Mouse (Mus musculus) cortical plate, adult 2 months (tissue): ENCODE results near the gene Lrch3. TPM values are rescaled to one million over a fixed set of nuclear protein-coding genes. Genes with fewer than 3 reads are reported as not detected.
"Not testable (repeated sequence)": the region's sequence is repeated elsewhere in the genome, so short reads cannot be mapped to it uniquely, and the experiment has no call there.

ENCODE experiments used
- H3K27ac ChIP-seq: fragments of 200-500 bp; 2 replicates; pipeline ENCODE4 v1.5.1; 2012; ENCODE audit warnings: low read length, control low read depth, inconsistent platforms; ENCODE audit not compliant: insufficient read depth
- H3K4me1 ChIP-seq: fragments of 200-500 bp; 2 replicates; pipeline ENCODE4 v1.6.1; 2011; ENCODE audit warnings: low read length; ENCODE audit not compliant: control insufficient read depth, insufficient read depth
- H3K4me3 ChIP-seq: fragments of 200-500 bp; 2 replicates; pipeline ENCODE4 v1.5.1; 2011; ENCODE audit warnings: mild to moderate bottlenecking, low read length, control low read depth; ENCODE audit not compliant: insufficient read depth
- CTCF ChIP-seq: fragments of 200-500 bp; IDR thresholded peaks from 2 replicates; pipeline ENCODE4 v1.5.1; 2011; ENCODE audit warnings: mild to moderate bottlenecking, control low read depth, low read length; ENCODE audit not compliant: insufficient read depth; ENCODE audit errors: extremely low read depth
- POLR2A ChIP-seq: fragments of 200-500 bp; IDR thresholded peaks from 2 replicates; pipeline ENCODE4 v1.6.1; 2011; ENCODE audit warnings: mild to moderate bottlenecking, low read length, control low read depth; ENCODE audit not compliant: insufficient read depth; ENCODE audit errors: extremely low read depth
- polyA plus RNA-seq: library from polyadenylated mRNA; depleted of rRNA; stranded (reverse); fragments of >200 nt; gene quantifications from 2 replicates; pipeline ENCODE4 v1.2.3, GENCODE M21; 2012

Gene Lrch3
- polyA plus RNA-seq, 1 experiment = 31.7 TPM

DNA sequence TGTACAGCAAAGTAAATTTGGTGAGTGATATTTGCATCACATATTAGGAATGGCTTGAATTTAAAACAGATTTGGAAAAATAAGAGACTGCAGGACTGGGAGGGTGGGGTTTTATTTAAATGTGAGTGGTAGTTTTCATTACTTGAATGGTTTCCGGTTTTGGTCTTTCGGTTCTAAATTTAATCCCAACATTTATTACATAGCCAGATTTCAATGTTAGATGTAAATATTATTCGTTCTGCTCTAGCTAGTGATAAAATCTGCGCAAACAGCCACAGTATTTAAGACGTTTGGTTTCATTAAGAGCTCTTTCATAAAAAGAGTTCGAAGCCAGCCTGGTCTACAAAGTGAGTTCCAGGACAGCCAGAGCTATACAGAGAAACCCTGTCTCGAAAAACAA, 688 bp upstream of the Lrch3 start:
- TF ChIP-seq CTCF (no peak), POLR2A (no peak)
- Histone ChIP-seq H3K27ac (no peak overlapping the region), H3K4me1 (no peaks in the 10 kb centered on the region; the same call in 1 of the 2 replicates), H3K4me3 (no peak overlapping the region; the same call in 1 of the 2 replicates)

GRCm38 (mm10) chr16:32915292-32916068, 1.6 kb downstream of the Lrch3 start:
- H3K4me1 ChIP-seq = no peaks in the 10 kb centered on the region; the same call in 1 of the 2 replicates
- peak overlapping the region; percentile 95; the same call in 1 of the 2 replicates for H3K4me3 ChIP-seq
- TF ChIP-seq CTCF (no peak), POLR2A (no peak)
- no peak overlapping the region for H3K27ac ChIP-seq

GRCm38 (mm10) chr16:32926629-32927028, 12.7 kb downstream of the Lrch3 start:
- H3K27ac ChIP-seq, H3K4me3 ChIP-seq, H3K4me1 ChIP-seq: not testable (repeated sequence)

GRCm38 (mm10) chr16:32927044-32927443, 13.1 kb downstream of the Lrch3 start:
- TF ChIP-seq CTCF = no peak
- no peak for TF ChIP-seq POLR2A
- no peaks in the 10 kb centered on the region for H3K4me1 ChIP-seq

DNA sequence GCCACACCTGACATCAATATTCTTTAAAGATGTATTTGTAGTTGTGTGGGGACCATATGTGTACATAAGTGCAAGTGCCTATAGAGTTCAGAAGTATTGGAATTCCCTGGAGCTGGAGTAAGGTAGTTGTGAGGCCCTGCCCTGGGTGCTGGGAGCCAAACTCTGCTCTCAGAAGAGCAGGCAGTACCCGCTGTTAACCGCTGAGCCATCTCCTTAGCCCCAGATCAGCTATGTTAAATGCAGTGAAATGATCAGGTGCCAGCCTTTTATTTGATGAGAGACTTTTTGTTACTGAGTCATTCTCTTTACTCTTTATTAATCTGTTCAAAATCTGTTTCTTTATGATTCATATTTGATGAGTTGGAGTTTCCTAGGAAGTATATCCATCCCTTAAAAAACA, 16.0 kb downstream of the Lrch3 start:
- no peak overlapping the region for H3K27ac ChIP-seq
- TF ChIP-seq CTCF (no peak), POLR2A (no peak)
- peaks cover 4% of the 10 kb centered on the region; the same call in 1 of the 2 replicates for H3K4me1 ChIP-seq
- H3K4me3 ChIP-seq = no peak overlapping the region

More at GRCm38 (mm10) chr16:32927044-32927443, 13.1 kb downstream of the Lrch3 start:
- Histone ChIP-seq H3K27ac (no peak overlapping the region), H3K4me3 (no peak overlapping the region)

- Histone ChIP-seq H3K27ac (no peak overlapping the region), H3K4me3 (no peak overlapping the region), H3K4me1 (peaks cover 8% of the 10 kb centered on the region)
- TF ChIP-seq CTCF = no peak
- TF ChIP-seq POLR2A = no peak
These were observed 20.6 kb downstream of the Lrch3 start for GRCm38 (mm10) chr16:32934470-32934869.

GRCm38 (mm10) chr16:32935088-32935487, 21.2 kb downstream of the Lrch3 start:
- no peak for TF ChIP-seq POLR2A
- TF ChIP-seq CTCF = no peak
- H3K4me1 ChIP-seq = peaks cover 8% of the 10 kb centered on the region
- no peak overlapping the region; the same call in 1 of the 2 replicates for H3K27ac ChIP-seq
- H3K4me3 ChIP-seq = no peak overlapping the region

GRCm38 (mm10) chr16:32937358-32937757, 23.5 kb downstream of the Lrch3 start:
- Histone ChIP-seq H3K27ac (no peak overlapping the region), H3K4me3 (no peak overlapping the region), H3K4me1 (peaks cover 8% of the 10 kb centered on the region)
- no peak for TF ChIP-seq POLR2A
- no peak for TF ChIP-seq CTCF

DNA sequence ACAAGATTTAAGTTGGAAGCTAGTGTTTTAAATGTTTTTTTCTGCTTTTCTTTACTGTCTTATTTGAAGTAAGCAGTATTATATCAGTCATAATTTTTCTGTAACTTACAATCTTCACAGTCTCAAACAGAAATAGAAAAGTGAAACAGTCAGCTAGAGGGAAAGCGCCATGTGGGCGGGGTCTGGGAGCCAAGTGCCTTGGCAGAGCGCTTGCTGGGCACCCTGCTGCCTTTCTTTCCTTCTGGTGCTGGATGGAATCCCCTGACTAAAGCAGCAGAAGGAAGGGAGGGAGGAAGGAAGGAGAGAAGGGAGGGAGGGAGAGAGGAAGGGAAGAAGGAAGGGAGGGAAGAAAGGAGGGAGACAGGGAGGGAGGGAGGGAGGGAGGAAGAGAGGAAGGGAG, 25.4 kb downstream of the Lrch3 start:
- not testable (repeated sequence) for H3K4me3 ChIP-seq, H3K4me1 ChIP-seq, H3K27ac ChIP-seq

GRCm38 (mm10) chr16:32939716-32940115, 25.8 kb downstream of the Lrch3 start:
- not testable (repeated sequence) for H3K4me3 ChIP-seq, H3K4me1 ChIP-seq, H3K27ac ChIP-seq

DNA sequence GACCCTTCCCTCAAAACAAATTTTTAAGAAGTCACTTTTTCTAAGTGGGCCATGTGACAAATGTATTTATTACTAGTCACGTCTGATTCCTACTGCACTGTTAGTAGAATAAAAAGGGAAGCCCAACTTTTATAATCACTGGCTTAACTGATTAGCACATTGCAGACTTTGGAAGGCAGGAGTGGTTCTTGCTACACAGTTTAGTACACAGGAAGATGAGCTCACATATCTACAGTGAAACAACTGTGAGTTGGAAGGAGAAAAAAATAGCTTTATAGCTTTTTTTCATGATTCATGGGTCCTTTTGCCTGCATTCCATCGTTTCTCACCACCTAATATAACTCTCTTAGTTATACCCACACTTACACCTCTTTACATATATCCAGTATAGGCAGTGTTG, 27.3 kb downstream of the Lrch3 start:
- H3K27ac ChIP-seq, H3K4me1 ChIP-seq, H3K4me3 ChIP-seq: not testable (repeated sequence)
